Mouse (Mus musculus): ENCODE measurements at regions not wholly inside any gene's neighbourhood (a gene's known extent, or its start where the extent isn't known, plus 50 kb on each side); places are given as distances from the start of the nearest gene placed in this dataset.

DNA sequence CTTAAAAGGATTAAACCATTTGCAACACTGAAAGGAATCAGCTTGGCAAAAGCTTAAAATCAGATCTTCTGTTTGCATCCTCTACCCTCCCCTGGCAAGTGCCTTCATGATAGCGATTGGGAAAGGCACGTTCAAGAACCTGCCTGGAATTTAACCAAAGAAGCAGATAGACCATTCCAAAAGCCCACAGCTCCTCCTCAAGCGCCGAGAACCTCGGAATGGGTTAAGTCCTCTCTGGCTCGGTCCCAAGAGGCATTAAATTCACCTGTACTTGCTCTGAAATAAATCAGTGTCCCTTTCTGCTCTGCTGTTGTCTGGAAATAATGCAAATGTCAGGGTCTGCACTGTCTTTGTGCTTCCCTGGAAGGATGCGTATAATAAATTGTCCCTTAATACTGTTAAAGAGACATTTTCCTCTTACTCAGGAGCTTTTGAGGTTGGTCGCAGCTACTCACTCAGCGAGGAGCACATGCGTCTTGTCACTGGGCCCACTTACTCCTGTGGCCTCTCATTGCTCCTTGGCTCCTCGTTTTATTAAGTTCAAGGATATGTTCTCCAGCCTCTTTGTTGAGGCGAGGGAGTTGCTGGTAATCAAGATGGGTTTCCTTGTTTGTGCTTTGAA, 767.1 kb upstream of the A1bg start:
- no peak for TF ChIP-seq CTCF (IDR thresholded peaks at IDR 0.05; ENCODE audit: extremely low read depth, insufficient read depth, low read length)
- no peak for TF ChIP-seq POLR2A (IDR thresholded peaks at IDR 0.05; ENCODE audit: extremely low read depth, insufficient read depth, low read length)
